Mouse (Mus musculus): ENCODE measurements around the gene Tspan1. TPM values are rescaled to one million over a fixed set of nuclear protein-coding genes. Genes with fewer than 3 reads are reported as not detected.
A peak's percentile ranks its signal among the peaks of the same experiment; 100 is the strongest.

The Tspan1 gene
- 118 and 131 TPM in 2 replicates for polyA plus RNA-seq (2015; fragmentation: Nextera tagmentation; extraction: Ambion mirVana)

DNA sequence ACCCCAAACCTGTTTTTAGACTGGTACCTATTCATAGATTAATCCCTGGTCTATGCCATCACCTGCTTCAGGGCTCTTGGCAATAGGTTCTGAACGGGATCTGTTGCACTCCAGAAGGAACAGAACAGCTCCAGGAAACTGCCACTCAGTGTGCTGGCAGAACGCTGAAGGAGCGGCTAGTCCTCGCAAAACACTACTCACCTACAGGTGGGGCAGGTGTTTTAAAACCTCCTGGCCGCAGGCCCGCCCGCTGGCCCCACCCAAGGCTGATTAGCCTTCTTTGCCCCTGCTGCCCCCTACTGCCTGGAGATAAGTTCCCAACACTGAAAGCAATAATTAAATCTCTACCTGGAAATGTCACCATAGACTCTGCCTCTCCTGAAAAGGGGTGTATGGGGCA, at the start of gene Tspan1:
Tspan1 (minus strand) TSS at position 198 of the 400 bp plus-strand sequence.
- no peak within 1 kb of the TSS for H3K9ac ChIP-seq (replicated peaks; ENCODE audit: low read depth)

DNA sequence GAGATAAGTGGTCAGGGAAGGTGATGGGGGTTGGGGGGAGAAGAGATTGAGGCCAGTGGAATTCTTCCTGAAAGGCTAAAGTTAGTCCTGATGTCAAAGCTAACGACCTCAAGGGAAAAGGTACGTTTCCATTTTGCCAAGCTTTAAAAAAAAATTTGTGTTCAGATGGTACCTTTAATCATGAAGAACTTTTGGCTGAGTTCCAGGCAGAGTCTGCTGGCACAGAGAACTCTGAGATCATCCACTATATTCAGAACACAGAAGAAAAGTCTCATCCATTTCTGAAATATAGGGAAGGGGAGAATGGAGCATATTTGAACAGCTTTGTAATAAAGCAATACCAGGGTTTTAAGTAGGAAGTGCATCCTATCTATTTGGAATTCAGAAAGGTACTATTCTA, 49.6 kb upstream of the Tspan1 start:
- H3K27ac ChIP-seq (ENCODE audit: low read length) = no peak overlapping the region
- TF ChIP-seq CTCF (IDR thresholded peaks at IDR 0.05) (no peak), EP300 (IDR thresholded peaks at IDR 0.05) (no peak)

More for the DNA sequence above, at the start of gene Tspan1:
- H3K9me3 ChIP-seq (ENCODE audit: low read length) = no peaks in the 10 kb centered on the region
- 25% methylated on average over 7 of the region's 7 CpGs for WGBS
- TF ChIP-seq CTCF (IDR thresholded peaks at IDR 0.05) (peak; percentile 70), EP300 (IDR thresholded peaks at IDR 0.05) (no peak)
- H3K4me2 ChIP-seq (replicated peaks; ENCODE audit: low read depth, low read length) = 0 out of 2 replicates have a peak within 1 kb of the TSS, but pooled peaks have one; percentile 19
- no peaks in the 10 kb centered on the region for H3K36me3 ChIP-seq (ENCODE audit: insufficient read depth, low read length)
- H3K27me3 ChIP-seq (replicated peaks; ENCODE audit: insufficient read depth, low read length) = no peaks in the 10 kb centered on the region
- peak; percentile 84 for ATAC-seq
- H3K4me3 ChIP-seq (ENCODE audit: low read depth, low read length) = no peak within 1 kb of the TSS
- DNase-seq (ENCODE audit: low spot score) = peak; percentile 88
- H3K4me1 ChIP-seq (ENCODE audit: insufficient read depth, low read depth, low read length) = no peaks in the 10 kb centered on the region; the same call in 1 of the 2 replicates
- H3K27ac ChIP-seq (ENCODE audit: low read length) = peak within 1 kb of the TSS; percentile 54

DNA sequence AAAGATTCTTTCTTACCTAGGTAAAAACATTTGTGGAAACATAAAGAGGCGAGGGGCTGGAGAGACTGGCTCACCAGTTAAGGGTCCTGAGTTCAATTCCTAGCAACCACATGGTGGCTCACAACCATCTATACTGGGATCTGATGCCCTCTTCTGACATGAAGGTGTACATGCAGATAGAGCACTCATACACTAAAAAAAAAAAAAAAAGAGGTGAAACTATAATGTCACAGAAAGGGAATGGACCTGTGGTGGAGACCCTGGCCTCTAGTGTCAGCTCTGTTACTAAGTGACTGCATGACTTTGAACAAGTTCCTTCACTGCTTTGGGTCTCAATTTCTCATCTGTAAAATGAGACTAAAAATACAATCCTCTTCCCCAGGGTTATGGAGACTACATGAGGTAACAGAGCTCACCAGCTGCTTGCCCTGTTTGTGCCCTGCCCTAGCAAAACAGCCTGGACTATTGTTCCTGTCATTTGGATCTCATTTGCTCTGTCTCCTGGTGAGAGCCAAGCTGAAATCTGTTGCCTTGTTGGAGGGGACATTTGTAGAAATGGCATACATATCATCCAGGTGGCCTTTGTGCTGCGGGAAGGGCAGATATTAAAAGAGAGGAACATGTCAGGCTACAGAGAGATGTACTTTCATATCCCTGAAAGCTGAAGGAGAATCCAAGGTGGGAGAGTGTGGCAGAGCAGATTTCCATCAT, 48.6 kb upstream of the Tspan1 start:
- ATAC-seq = no peak
- no peak overlapping the region for H3K4me2 ChIP-seq (replicated peaks; ENCODE audit: low read depth, low read length)
- H3K27ac ChIP-seq (ENCODE audit: low read length) = no peak overlapping the region
- no peaks in the 10 kb centered on the region for H3K27me3 ChIP-seq (replicated peaks; ENCODE audit: insufficient read depth, low read length)
- H3K4me1 ChIP-seq (ENCODE audit: insufficient read depth, low read depth, low read length) = no peaks in the 10 kb centered on the region
- no peak overlapping the region for H3K4me3 ChIP-seq (ENCODE audit: low read depth, low read length)
- no peaks in the 10 kb centered on the region for H3K9me3 ChIP-seq (ENCODE audit: low read length)
- no peak overlapping the region for H3K9ac ChIP-seq (replicated peaks; ENCODE audit: low read depth)
- TF ChIP-seq EP300 (IDR thresholded peaks at IDR 0.05) (no peak), CTCF (IDR thresholded peaks at IDR 0.05) (0 out of 2 replicates have a peak, but pooled peaks have one; percentile 9)
- DNase-seq (ENCODE audit: low spot score) = no peak
- 85% methylated on average over 2 of the region's 2 CpGs for WGBS
- no peaks in the 10 kb centered on the region for H3K36me3 ChIP-seq (ENCODE audit: insufficient read depth, low read length)

More for the DNA sequence above, 49.6 kb upstream of the Tspan1 start:
- H3K9me3 ChIP-seq (ENCODE audit: low read length) = no peaks in the 10 kb centered on the region
- H3K36me3 ChIP-seq (ENCODE audit: insufficient read depth, low read length) = no peaks in the 10 kb centered on the region
- H3K9ac ChIP-seq (replicated peaks; ENCODE audit: low read depth) = no peak overlapping the region
- H3K27me3 ChIP-seq (replicated peaks; ENCODE audit: insufficient read depth, low read length) = no peaks in the 10 kb centered on the region
- no peak overlapping the region for H3K4me2 ChIP-seq (replicated peaks; ENCODE audit: low read depth, low read length)
- WGBS = 27% methylated on average over 2 of the region's 2 CpGs
- H3K4me3 ChIP-seq (ENCODE audit: low read depth, low read length) = no peak overlapping the region
- no peak for ATAC-seq
- no peak for DNase-seq (ENCODE audit: low spot score)
- no peaks in the 10 kb centered on the region for H3K4me1 ChIP-seq (ENCODE audit: insufficient read depth, low read depth, low read length)

- no peak for DNase-seq (ENCODE audit: low spot score)
- Histone ChIP-seq H3K9me3 (ENCODE audit: low read length) (no peaks in the 10 kb centered on the region), H3K36me3 (ENCODE audit: insufficient read depth, low read length) (no peaks in the 10 kb centered on the region), H3K4me3 (ENCODE audit: low read depth, low read length) (no peak overlapping the region), H3K4me1 (ENCODE audit: insufficient read depth, low read depth, low read length) (no peaks in the 10 kb centered on the region), H3K27ac (ENCODE audit: low read length) (no peak overlapping the region), H3K9ac (replicated peaks; ENCODE audit: low read depth) (no peak overlapping the region), H3K4me2 (replicated peaks; ENCODE audit: low read depth, low read length) (no peak overlapping the region), H3K27me3 (replicated peaks; ENCODE audit: insufficient read depth, low read length) (no peaks in the 10 kb centered on the region)
- no peak for ATAC-seq
- whole genome bisulfite sequencing = 84% methylated on average over 1 of the region's 1 CpGs
- no peak for TF ChIP-seq EP300 (IDR thresholded peaks at IDR 0.05)
- TF ChIP-seq CTCF (IDR thresholded peaks at IDR 0.05) = no peak
Observed at GRCm38 (mm10) chr4:116208891-116209290, 41.5 kb upstream of the Tspan1 start.

- WGBS = 71% methylated on average over 4 of the region's 4 CpGs
- TF ChIP-seq CTCF (IDR thresholded peaks at IDR 0.05) (no peak), EP300 (IDR thresholded peaks at IDR 0.05) (no peak)
Observed at GRCm38 (mm10) chr4:116206531-116206930, 39.1 kb upstream of the Tspan1 start.

DNA sequence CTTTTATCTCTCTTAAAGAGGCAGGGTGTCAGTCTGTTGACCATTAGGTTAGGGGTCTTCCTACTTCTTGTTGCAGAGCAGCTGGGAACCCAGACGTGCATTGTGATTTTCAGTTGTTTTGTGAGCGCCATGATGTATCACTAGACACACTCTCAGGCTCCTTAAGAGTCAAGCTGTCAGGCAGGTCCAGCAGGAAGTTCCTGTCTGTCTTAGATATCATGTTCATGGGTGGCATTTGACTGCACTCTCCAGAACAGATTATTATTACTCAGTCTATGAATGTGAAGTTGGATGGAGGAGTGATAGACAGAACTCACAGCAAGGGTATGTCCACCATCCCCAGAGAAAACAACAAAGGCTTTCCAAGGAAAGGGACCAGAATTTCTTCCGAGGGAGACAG, 37.0 kb upstream of the Tspan1 start:
- Histone ChIP-seq H3K27me3 (replicated peaks; ENCODE audit: insufficient read depth, low read length) (no peaks in the 10 kb centered on the region), H3K27ac (ENCODE audit: low read length) (no peak overlapping the region), H3K4me3 (ENCODE audit: low read depth, low read length) (no peak overlapping the region), H3K9me3 (ENCODE audit: low read length) (no peaks in the 10 kb centered on the region), H3K9ac (replicated peaks; ENCODE audit: low read depth) (no peak overlapping the region), H3K36me3 (ENCODE audit: insufficient read depth, low read length) (no peaks in the 10 kb centered on the region), H3K4me1 (ENCODE audit: insufficient read depth, low read depth, low read length) (no peaks in the 10 kb centered on the region), H3K4me2 (replicated peaks; ENCODE audit: low read depth, low read length) (no peak overlapping the region)
- TF ChIP-seq EP300 (IDR thresholded peaks at IDR 0.05) = no peak
- no peak for TF ChIP-seq CTCF (IDR thresholded peaks at IDR 0.05)
- ATAC-seq (no peak), DNase-seq (ENCODE audit: low spot score) (no peak)
- 47% methylated on average over 3 of the region's 3 CpGs for WGBS

More at GRCm38 (mm10) chr4:116206531-116206930, 39.1 kb upstream of the Tspan1 start:
- Histone ChIP-seq H3K4me1 (ENCODE audit: insufficient read depth, low read depth, low read length) (no peaks in the 10 kb centered on the region), H3K27ac (ENCODE audit: low read length) (no peak overlapping the region), H3K4me3 (ENCODE audit: low read depth, low read length) (no peak overlapping the region), H3K9me3 (ENCODE audit: low read length) (no peaks in the 10 kb centered on the region), H3K36me3 (ENCODE audit: insufficient read depth, low read length) (no peaks in the 10 kb centered on the region), H3K27me3 (replicated peaks; ENCODE audit: insufficient read depth, low read length) (no peaks in the 10 kb centered on the region), H3K4me2 (replicated peaks; ENCODE audit: low read depth, low read length) (no peak overlapping the region), H3K9ac (replicated peaks; ENCODE audit: low read depth) (no peak overlapping the region)
- ATAC-seq (no peak; the same call in 1 of the 2 replicates), DNase-seq (ENCODE audit: low spot score) (peak; percentile 24)

All from lung, postnatal 0 days (tissue).